In genomic region chr10:68943239-68943638, GRCm38 (mm10) we compare ENCODE assay signal across 17 mouse cellular contexts.
DNase-seq lines count a peak whose midpoint lies in the region; ATAC-seq lines count a peak whose summit lies in the region.
"Had no signal": no experiment of that assay in that cellular context is flagged by ENCODE, and none has a peak within 500 bp of the region (broad histone marks: within the 10 kb centered on the region; RNA-seq: fewer than 3 reads in every experiment).

No protein-coding gene starts in this region.

- peak; percentile 36 for DNase-seq in heart, adult 11 months
- no peak for DNase-seq in heart, adult 8-10 months (ENCODE audit: low spot score)
- no peak for DNase-seq in layer of hippocampus, adult 9-11 months
- DNase-seq: adrenal gland, adult 2 months; adrenal gland, postnatal 10 days; adrenal gland, postnatal 25 days; cerebellum, adult 11-12 months; cerebellum, adult 2 months; cerebellum, adult 9-10 months; cerebellum, postnatal 10 days; cerebellum, postnatal 25 days had no signal

- peak; percentile 60 for ATAC-seq in common myeloid progenitor, adult 5-6 weeks (replicated peaks; ENCODE audit: low read depth, poor library complexity, severe bottlenecking)
- 0 out of 2 replicates have a peak, but pooled peaks have one; percentile 17 for ATAC-seq in granulocyte monocyte progenitor cell, adult 5-6 weeks (replicated peaks; ENCODE audit: poor library complexity, severe bottlenecking)
- ATAC-seq in megakaryocyte progenitor cell, adult 5-6 weeks (replicated peaks; ENCODE audit: poor library complexity): peak; percentile 54
- no peak for ATAC-seq in cerebellum, adult (ENCODE audit: insufficient number of reproducible peaks, low FRiP score, low TSS enrichment)
- ATAC-seq: forebrain, embryonic 14.5 days; forebrain, embryonic 16.5 days had no signal
